Mouse (Mus musculus): ENCODE results near the gene Mid1. TPM values are rescaled to one million over a fixed set of nuclear protein-coding genes. Genes with fewer than 3 reads are reported as not detected.
"Not testable (repeated sequence)": the region's sequence is repeated elsewhere in the genome, so short reads cannot be mapped to it uniquely, and the experiment has no call there.

Mid1 gene
- polyA plus RNA-seq, 1 experiment from 2014 or later: 1.6 TPM

- not testable (repeated sequence) for H3K4me1 ChIP-seq (ENCODE audit: control insufficient read depth, low read depth, low read length); ATAC-seq (ENCODE audit: low read depth); H3K4me3 ChIP-seq (ENCODE audit: low read depth, low read length); H3K27ac ChIP-seq (ENCODE audit: low read length); H3K27me3 ChIP-seq (ENCODE audit: control insufficient read depth, insufficient read depth, low read depth, low read length); H3K4me2 ChIP-seq (ENCODE audit: low read depth, low read length); H3K9ac ChIP-seq (ENCODE audit: low read depth, low read length)
- peaks cover 43% of the 10 kb centered on the region for H3K36me3 ChIP-seq (ENCODE audit: control insufficient read depth, insufficient read depth)
- 77% methylated on average over 23 of the region's 23 CpGs for WGBS (ENCODE audit: insufficient replicate concordance)
- H3K9me3 ChIP-seq (replicated peaks; ENCODE audit: control insufficient read depth, low read length): peaks cover 24% of the 10 kb centered on the region
Measured at GRCm38 (mm10) chrX:169982606-169983400, 297.8 kb downstream of the Mid1 start.

DNA sequence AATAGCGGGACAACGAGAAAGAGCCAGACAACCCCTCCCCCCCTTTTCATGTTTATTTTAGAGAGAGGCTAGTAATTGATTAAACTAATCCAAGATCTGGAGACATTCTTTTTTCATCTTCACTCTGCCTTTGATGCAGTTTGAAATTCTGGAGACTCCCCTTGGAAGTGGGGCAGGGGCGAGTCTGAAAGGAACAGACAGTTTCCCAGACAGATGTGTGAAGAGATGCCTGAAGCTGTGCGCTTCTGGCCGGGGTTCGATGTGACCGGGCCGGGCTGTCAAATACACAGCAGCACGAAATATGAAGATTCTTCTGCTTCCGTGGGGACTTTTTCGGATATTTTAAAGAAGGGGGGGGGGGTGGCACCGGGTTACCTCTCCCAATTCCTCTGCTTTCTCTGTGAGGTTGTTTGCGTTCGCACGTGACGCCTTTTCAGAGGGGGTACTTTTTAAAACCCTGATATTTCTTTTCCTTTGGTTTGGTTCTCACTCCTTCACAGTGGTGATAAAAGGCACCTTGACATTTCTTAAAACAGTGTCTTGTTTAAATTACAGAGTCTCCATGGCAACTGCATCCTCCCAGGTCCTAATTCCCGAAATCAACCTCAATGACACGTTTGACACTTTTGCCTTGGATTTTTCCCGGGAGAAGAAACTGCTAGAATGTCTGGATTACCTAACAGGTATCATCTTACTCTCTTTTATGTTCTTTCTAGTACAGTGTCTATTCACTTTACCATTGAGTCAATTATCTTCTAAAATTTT lies 298.6 kb downstream of the Mid1 start:
- not testable (repeated sequence) for ATAC-seq (ENCODE audit: low read depth); H3K4me3 ChIP-seq (ENCODE audit: low read depth, low read length); H3K9ac ChIP-seq (ENCODE audit: low read depth, low read length); H3K4me2 ChIP-seq (ENCODE audit: low read depth, low read length); H3K27me3 ChIP-seq (ENCODE audit: control insufficient read depth, insufficient read depth, low read depth, low read length); H3K27ac ChIP-seq (ENCODE audit: low read length); H3K4me1 ChIP-seq (ENCODE audit: control insufficient read depth, low read depth, low read length)
- WGBS (ENCODE audit: insufficient replicate concordance): 78% methylated on average over 19 of the region's 19 CpGs
- Histone ChIP-seq H3K9me3 (replicated peaks; ENCODE audit: control insufficient read depth, low read length) (peaks cover 27% of the 10 kb centered on the region), H3K36me3 (ENCODE audit: control insufficient read depth, insufficient read depth) (peaks cover 46% of the 10 kb centered on the region)

GRCm38 (mm10) chrX:169984331-169984730 lies 299.3 kb downstream of the Mid1 start:
- H3K9ac ChIP-seq (ENCODE audit: low read depth, low read length); H3K4me3 ChIP-seq (ENCODE audit: low read depth, low read length); ATAC-seq (ENCODE audit: low read depth); H3K27ac ChIP-seq (ENCODE audit: low read length); H3K4me2 ChIP-seq (ENCODE audit: low read depth, low read length); H3K27me3 ChIP-seq (ENCODE audit: control insufficient read depth, insufficient read depth, low read depth, low read length); H3K4me1 ChIP-seq (ENCODE audit: control insufficient read depth, low read depth, low read length): not testable (repeated sequence)
- Histone ChIP-seq H3K36me3 (ENCODE audit: control insufficient read depth, insufficient read depth) (peaks cover 52% of the 10 kb centered on the region), H3K9me3 (replicated peaks; ENCODE audit: control insufficient read depth, low read length) (peaks cover 34% of the 10 kb centered on the region)
- 74% methylated on average over 7 of the region's 7 CpGs for WGBS (ENCODE audit: insufficient replicate concordance)

- WGBS (ENCODE audit: insufficient replicate concordance): 82% methylated on average over 21 of the region's 21 CpGs
- Histone ChIP-seq H3K36me3 (ENCODE audit: control insufficient read depth, insufficient read depth) (peaks cover 55% of the 10 kb centered on the region), H3K9me3 (replicated peaks; ENCODE audit: control insufficient read depth, low read length) (peaks cover 39% of the 10 kb centered on the region)
- H3K9ac ChIP-seq (ENCODE audit: low read depth, low read length); ATAC-seq (ENCODE audit: low read depth); H3K4me3 ChIP-seq (ENCODE audit: low read depth, low read length); H3K4me2 ChIP-seq (ENCODE audit: low read depth, low read length); H3K27ac ChIP-seq (ENCODE audit: low read length); H3K27me3 ChIP-seq (ENCODE audit: control insufficient read depth, insufficient read depth, low read depth, low read length); H3K4me1 ChIP-seq (ENCODE audit: control insufficient read depth, low read depth, low read length): not testable (repeated sequence)
Measured at GRCm38 (mm10) chrX:169984853-169985252, 299.9 kb downstream of the Mid1 start.

- not testable (repeated sequence) for ATAC-seq (ENCODE audit: low read depth); H3K9ac ChIP-seq (ENCODE audit: low read depth, low read length); H3K4me2 ChIP-seq (ENCODE audit: low read depth, low read length); H3K27ac ChIP-seq (ENCODE audit: low read length); H3K4me3 ChIP-seq (ENCODE audit: low read depth, low read length); H3K4me1 ChIP-seq (ENCODE audit: control insufficient read depth, low read depth, low read length); H3K27me3 ChIP-seq (ENCODE audit: control insufficient read depth, insufficient read depth, low read depth, low read length)
- Histone ChIP-seq H3K9me3 (replicated peaks; ENCODE audit: control insufficient read depth, low read length) (peaks cover 46% of the 10 kb centered on the region), H3K36me3 (ENCODE audit: control insufficient read depth, insufficient read depth) (peaks cover 62% of the 10 kb centered on the region)
- WGBS (ENCODE audit: insufficient replicate concordance): 76% methylated on average over 18 of the region's 18 CpGs
Measured at GRCm38 (mm10) chrX:169985796-169986195, 300.8 kb downstream of the Mid1 start.

GRCm38 (mm10) chrX:169986519-169987367 lies 301.7 kb downstream of the Mid1 start:
- peaks cover 44% of the 10 kb centered on the region for H3K9me3 ChIP-seq (replicated peaks; ENCODE audit: control insufficient read depth, low read length)
- WGBS (ENCODE audit: insufficient replicate concordance): 44% methylated on average over 47 of the region's 51 CpGs

GRCm38 (mm10) chrX:169987368-169987837 lies 302.4 kb downstream of the Mid1 start:
- H3K27ac ChIP-seq (ENCODE audit: low read length); H3K27me3 ChIP-seq (ENCODE audit: control insufficient read depth, insufficient read depth, low read depth, low read length); H3K9ac ChIP-seq (ENCODE audit: low read depth, low read length); H3K4me1 ChIP-seq (ENCODE audit: control insufficient read depth, low read depth, low read length); ATAC-seq (ENCODE audit: low read depth): not testable (repeated sequence)
- Histone ChIP-seq H3K4me3 (ENCODE audit: low read depth, low read length) (0 out of 2 replicates have a peak overlapping the region, but pooled peaks have one; percentile 27), H3K36me3 (ENCODE audit: control insufficient read depth, insufficient read depth) (peaks cover 51% of the 10 kb centered on the region), H3K4me2 (ENCODE audit: low read depth, low read length) (peak overlapping the region; percentile 8; the same call in 1 of the 2 replicates), H3K9me3 (replicated peaks; ENCODE audit: control insufficient read depth, low read length) (peaks cover 44% of the 10 kb centered on the region)
- WGBS (ENCODE audit: insufficient replicate concordance): 80% methylated on average over 28 of the region's 28 CpGs

More at GRCm38 (mm10) chrX:169986519-169987367, 301.7 kb downstream of the Mid1 start:
- not testable (repeated sequence) for H3K27ac ChIP-seq (ENCODE audit: low read length); H3K27me3 ChIP-seq (ENCODE audit: control insufficient read depth, insufficient read depth, low read depth, low read length); H3K4me1 ChIP-seq (ENCODE audit: control insufficient read depth, low read depth, low read length)
- peaks cover 58% of the 10 kb centered on the region for H3K36me3 ChIP-seq (ENCODE audit: control insufficient read depth, insufficient read depth)
- peak overlapping the region; percentile 6 for H3K9ac ChIP-seq (ENCODE audit: low read depth, low read length)
- peak; percentile 86 for ATAC-seq (ENCODE audit: low read depth)
- H3K4me2 ChIP-seq (ENCODE audit: low read depth, low read length): peak overlapping the region; percentile 47
- H3K4me3 ChIP-seq (ENCODE audit: low read depth, low read length): peak overlapping the region; percentile 27

GRCm38 (mm10) chrX:169988571-169989218 lies 303.7 kb downstream of the Mid1 start:
- ATAC-seq (ENCODE audit: low read depth): peak; percentile 4
- Histone ChIP-seq H3K36me3 (ENCODE audit: control insufficient read depth, insufficient read depth) (peaks cover 49% of the 10 kb centered on the region), H3K9me3 (replicated peaks; ENCODE audit: control insufficient read depth, low read length) (peaks cover 44% of the 10 kb centered on the region)
- H3K4me1 ChIP-seq (ENCODE audit: control insufficient read depth, low read depth, low read length); H3K27ac ChIP-seq (ENCODE audit: low read length); H3K4me2 ChIP-seq (ENCODE audit: low read depth, low read length); H3K4me3 ChIP-seq (ENCODE audit: low read depth, low read length); H3K27me3 ChIP-seq (ENCODE audit: control insufficient read depth, insufficient read depth, low read depth, low read length); H3K9ac ChIP-seq (ENCODE audit: low read depth, low read length): not testable (repeated sequence)
- 89% methylated on average over 56 of the region's 56 CpGs for WGBS (ENCODE audit: insufficient replicate concordance)
